Mouse (Mus musculus): ENCODE results near the gene Taf5l.
"Not testable (repeated sequence)": the region's sequence is repeated elsewhere in the genome, so short reads cannot be mapped to it uniquely, and the experiment has no call there.

The Taf5l gene

GRCm38 (mm10) chr8:124014299-124014698 lies 6.9 kb downstream of the Taf5l start:
- not testable (repeated sequence) for DNase-seq (ENCODE audit: low read depth)

GRCm38 (mm10) chr8:124011989-124012586 lies 9.1 kb downstream of the Taf5l start:
- no peak for DNase-seq (ENCODE audit: low read depth)

GRCm38 (mm10) chr8:124011580-124011979 lies 9.6 kb downstream of the Taf5l start:
- no peak for DNase-seq (ENCODE audit: low read depth)

GRCm38 (mm10) chr8:124007829-124008228 lies 13.4 kb downstream of the Taf5l start:
- DNase-seq (ENCODE audit: low read depth) = no peak

GRCm38 (mm10) chr8:124002546-124003108 lies 18.6 kb downstream of the Taf5l start:
- DNase-seq (ENCODE audit: low read depth) = no peak

- no peak for DNase-seq (ENCODE audit: low read depth)
Observed at GRCm38 (mm10) chr8:123999568-123999967, 21.6 kb downstream of the Taf5l start.

GRCm38 (mm10) chr8:123993997-123994396 lies 27.2 kb downstream of the Taf5l start:
- DNase-seq (ENCODE audit: low read depth) = no peak

- no peak for DNase-seq (ENCODE audit: low read depth)
Observed at GRCm38 (mm10) chr8:123993597-123993996, 27.6 kb downstream of the Taf5l start.

- no peak for DNase-seq (ENCODE audit: low read depth)
Observed at GRCm38 (mm10) chr8:123992587-123992986, 28.6 kb downstream of the Taf5l start.

- DNase-seq (ENCODE audit: low read depth) = no peak
Observed at GRCm38 (mm10) chr8:123990277-123991049, 30.7 kb downstream of the Taf5l start.

GRCm38 (mm10) chr8:123989128-123989527 lies 32.1 kb downstream of the Taf5l start:
- DNase-seq (ENCODE audit: low read depth) = no peak

GRCm38 (mm10) chr8:123988605-123989038 lies 32.6 kb downstream of the Taf5l start:
- peak; percentile 90 for DNase-seq (ENCODE audit: low read depth)

- DNase-seq (ENCODE audit: low read depth) = peak; percentile 60
Observed at GRCm38 (mm10) chr8:123982826-123983400, 38.3 kb downstream of the Taf5l start, which contains the start of gene Abcb10. Gene Abcb10, minus strand, starts transcription at chr8:123983122.

- DNase-seq (ENCODE audit: low read depth) = no peak
Observed at GRCm38 (mm10) chr8:123982291-123982793, 38.9 kb downstream of the Taf5l start.

- DNase-seq (ENCODE audit: low read depth) = no peak
Observed at GRCm38 (mm10) chr8:123981674-123982073, 39.5 kb downstream of the Taf5l start.

GRCm38 (mm10) chr8:123980239-123980638 lies 41.0 kb downstream of the Taf5l start:
- no peak for DNase-seq (ENCODE audit: low read depth)

GRCm38 (mm10) chr8:123978926-123979325 lies 42.3 kb downstream of the Taf5l start:
- DNase-seq (ENCODE audit: low read depth) = peak; percentile 85

GRCm38 (mm10) chr8:123978166-123978838 lies 42.9 kb downstream of the Taf5l start:
- DNase-seq (ENCODE audit: low read depth) = no peak

GRCm38 (mm10) chr8:123977499-123977898 lies 43.7 kb downstream of the Taf5l start:
- DNase-seq (ENCODE audit: low read depth) = no peak

- no peak for DNase-seq (ENCODE audit: low read depth)
Observed at GRCm38 (mm10) chr8:123973495-123973894, 47.7 kb downstream of the Taf5l start.

GRCm38 (mm10) chr8:123966896-123967295 lies 54.3 kb downstream of the Taf5l start:
- no peak for DNase-seq (ENCODE audit: low read depth)

- DNase-seq (ENCODE audit: low read depth) = no peak
Observed at GRCm38 (mm10) chr8:123961371-123961770, 59.8 kb downstream of the Taf5l start.
